Mouse (Mus musculus): ENCODE measurements around the gene Khsrp.
"Not testable (repeated sequence)": the region's sequence is repeated elsewhere in the genome, so short reads cannot be mapped to it uniquely, and the experiment has no call there.

The Khsrp gene

DNA sequence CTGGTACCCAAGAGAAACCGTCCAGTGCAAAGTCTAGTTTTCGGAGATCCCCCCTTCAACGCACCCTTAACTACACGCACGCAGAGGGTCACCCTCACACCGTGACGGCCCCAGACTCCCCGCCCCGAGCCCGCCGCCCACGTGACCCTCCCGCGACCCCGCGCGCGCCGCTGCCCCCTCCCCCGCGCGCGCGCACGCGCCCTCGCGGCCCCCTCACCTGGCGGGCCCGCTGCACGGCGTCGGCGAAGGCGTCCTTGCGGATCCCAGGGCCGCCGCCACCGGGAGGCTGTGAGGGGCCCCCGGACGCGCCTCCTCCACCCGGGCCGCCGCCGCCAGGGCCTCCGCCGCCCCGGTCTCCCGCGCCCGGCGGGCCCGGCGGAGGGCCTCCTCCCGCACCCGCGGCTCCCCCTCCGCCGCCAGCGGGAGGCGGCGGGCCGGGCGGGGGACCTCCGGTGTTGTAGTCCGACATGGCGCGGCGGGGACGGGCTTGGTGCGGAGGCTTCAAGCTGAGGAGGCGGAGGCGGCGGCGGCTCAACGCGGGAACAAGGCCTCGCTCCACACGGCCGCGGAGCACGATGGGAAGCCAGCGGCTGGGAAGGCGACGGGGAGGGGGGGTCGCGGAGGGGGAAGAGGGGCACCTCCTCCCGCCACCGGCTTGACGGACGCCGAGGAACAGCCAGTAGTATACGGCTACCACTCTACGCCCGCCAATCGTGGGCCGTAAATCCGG lies at the start of gene Khsrp:
Gene Khsrp, minus strand, starts transcription at position 592 of the 730 bp plus-strand sequence.
- peak; percentile 34 for DNase-seq (ENCODE audit: low read depth, low spot score)

DNA sequence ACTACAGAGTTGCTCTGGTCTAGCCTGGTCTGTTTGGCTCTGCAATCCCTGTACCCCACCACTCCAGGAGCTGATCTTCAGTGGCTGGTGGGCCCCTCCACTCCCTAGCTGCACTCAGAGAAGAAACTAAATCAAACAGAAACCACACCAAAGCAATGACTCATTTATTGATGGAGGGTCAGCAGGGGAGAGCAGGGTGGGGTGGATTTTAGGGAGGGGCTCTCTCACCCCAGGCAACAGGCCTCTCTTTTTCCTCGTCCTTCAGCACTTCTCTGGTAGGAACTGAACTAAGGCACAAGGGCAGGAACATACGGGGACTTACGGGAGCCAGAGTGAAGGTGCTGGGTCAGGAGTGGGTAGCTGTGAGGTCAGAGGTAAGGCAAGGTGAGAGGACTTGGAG lies 48.6 kb upstream of the Khsrp start:
- DNase-seq (ENCODE audit: low read depth, low spot score) = no peak

DNA sequence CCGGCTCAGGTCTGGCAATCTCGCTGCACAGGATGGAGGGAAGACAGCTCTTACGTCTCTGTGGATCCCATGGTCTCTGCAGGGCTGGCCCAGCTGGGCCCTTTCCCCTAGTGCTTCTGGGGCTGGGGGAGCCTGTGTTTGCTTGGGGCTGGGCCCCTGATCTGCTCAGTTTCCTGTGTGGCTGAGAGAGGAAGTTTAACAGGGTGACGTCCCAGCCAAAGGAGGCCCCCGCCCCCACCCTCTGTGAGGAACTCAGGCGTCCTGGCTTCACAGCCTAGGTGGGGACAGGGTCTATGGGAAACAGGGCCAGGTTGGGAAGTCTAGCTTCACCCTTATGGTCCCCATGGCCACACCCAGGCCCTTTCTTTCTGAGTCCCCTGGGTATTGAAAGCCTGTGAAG lies 47.0 kb upstream of the Khsrp start, which contains the start of gene Dennd1c:
Gene Dennd1c, minus strand, starts transcription at position 179 of the 400 bp plus-strand sequence.
- no peak for DNase-seq (ENCODE audit: low read depth, low spot score)

DNA sequence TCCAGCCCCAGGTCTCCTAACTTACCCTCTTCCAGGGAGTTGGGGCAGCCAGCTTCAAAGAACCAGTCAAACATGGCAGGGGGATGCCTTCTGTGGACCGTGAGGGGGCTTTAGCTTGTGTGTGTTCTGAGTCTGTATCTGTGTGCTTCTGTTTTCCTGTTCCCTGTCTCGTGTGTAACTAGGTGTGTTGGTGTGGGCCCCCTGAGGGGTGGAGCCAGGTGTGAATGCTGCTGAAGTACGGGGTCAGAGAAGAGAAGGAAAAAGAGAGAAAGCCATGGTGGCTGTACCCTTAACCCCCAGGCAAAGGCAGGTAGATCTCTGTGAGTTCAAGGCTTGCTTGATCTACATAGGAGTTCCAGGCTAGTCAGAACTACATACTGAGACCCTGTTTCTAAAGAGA lies 45.6 kb upstream of the Khsrp start:
- no peak for DNase-seq (ENCODE audit: low read depth, low spot score)

DNA sequence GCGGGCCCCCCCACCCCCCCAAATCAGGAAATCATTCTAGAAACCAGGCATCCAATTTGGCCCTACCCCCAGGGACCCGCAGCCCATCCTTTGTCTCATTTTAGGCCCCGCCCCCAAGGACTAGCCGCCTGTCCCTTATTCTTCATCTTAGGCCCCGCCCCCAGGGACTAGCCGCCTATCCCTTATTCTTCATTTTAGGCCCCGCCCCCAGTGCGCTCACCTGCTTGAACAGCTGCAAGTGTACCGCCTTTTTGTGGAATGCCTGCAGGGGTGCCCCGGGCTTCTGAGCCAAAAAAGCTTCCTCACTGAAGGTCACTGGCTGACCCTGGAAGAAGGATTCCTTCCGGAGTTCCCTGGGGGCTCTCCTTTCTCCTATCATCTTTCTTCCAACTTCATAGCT lies 39.4 kb upstream of the Khsrp start:
- DNase-seq (ENCODE audit: low read depth, low spot score) = no peak

DNA sequence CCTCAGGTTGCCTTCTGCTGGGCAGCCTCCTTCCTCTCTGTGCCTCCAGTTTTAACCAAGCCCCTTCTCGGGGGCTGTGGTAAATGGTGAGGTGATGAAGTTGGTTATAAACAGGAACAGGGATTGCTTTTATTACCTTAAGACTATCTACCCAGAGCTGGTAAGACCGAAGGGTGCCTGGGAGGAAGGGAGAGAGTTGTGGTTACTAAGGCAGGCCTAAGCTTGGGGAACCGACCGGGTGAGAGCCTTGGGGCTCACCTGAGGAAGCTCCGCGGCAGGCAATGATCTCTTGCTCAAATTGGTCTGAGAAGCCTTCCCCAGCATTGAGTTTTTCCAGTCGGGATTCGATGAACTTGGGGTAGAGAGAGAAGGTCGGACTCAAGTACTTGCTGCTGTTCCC lies 39.0 kb upstream of the Khsrp start:
- DNase-seq (ENCODE audit: low read depth, low spot score) = no peak

DNA sequence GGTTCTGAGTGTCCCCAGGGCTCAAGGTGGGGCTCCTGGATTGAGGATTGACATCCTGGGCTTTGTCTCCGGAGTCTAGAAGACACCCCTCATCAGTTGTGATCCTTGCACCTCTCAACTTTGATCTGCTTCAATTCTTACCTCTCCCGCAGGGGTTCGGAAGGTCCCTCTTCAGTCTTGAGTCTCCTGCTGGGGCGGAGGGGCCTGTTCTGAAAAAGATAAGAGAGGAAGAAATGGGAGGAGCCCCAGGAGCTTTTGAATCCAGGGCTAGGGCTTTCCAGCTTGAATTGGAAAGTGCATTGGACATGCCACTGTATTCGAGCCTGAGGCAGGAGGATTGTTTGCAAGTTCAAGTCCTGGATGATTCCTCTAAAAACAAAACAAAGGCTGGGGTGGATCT lies 35.6 kb upstream of the Khsrp start:
- no peak for DNase-seq (ENCODE audit: low read depth, low spot score)

DNA sequence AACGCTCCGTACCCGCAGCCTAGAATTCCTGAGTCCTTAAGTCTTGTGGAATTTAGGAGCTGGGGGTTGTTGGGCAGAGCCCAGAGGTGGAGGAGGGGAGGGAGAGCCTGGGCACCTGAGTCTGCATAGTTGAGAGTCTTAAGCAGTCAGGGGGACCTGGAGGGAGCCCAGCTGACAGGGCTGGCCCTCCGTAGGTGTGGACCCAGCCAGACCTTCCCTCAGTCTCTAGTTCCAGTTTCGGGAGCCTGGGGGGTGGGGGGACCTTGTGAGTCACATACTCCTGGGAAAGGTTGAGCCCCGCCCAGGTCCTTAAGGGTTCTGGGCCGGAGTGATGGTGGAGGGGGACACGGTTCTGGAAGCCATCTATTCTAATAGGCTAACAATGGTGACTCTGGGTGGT lies 31.7 kb upstream of the Khsrp start:
- DNase-seq (ENCODE audit: low read depth, low spot score) = no peak

DNA sequence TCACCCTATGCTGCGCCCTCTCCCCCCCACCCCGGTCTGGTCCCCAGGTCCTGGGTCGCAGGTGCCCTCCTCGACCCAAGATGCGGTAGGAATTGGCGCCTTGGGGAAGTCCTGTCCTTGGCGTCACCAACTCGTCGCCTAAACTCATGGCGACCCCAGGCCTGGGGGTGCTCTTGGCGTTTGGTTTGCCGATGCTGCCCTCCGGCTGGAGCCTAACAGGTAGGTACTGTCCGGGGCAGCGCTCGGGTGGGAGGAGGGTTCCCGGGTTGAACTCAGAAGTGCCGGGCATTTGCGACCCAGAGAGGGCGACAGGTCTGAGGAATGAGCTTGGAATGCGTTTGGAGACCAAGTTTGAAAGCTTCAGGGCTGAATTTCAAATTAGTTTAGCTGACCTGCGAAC lies 31.2 kb upstream of the Khsrp start:
- DNase-seq (ENCODE audit: low read depth, low spot score) = no peak

DNA sequence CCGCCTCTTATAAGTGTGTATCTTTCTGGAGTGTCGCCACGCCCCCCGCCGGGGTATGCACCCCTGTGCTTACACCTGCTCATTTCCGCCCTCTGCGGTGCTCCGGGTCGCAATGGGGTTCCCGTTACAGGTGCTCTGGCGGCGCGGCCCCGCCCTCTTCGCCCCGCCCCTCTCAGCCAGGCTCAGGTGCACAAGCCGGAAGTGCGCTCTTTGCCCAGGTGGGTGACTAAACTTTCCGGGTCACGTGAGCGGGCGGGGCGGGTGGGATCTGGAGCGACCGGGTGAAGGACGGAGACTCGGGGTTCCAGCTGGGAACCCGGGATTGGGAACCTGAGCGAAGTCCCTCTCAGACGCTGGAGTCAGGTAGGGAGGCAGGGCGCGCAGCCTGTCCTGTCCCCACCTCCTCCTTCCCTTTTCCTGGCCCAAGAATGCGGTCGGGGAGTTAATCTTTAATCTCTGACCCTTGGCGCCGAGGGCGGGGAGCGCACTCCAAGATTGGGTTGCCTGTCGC lies 30.7 kb upstream of the Khsrp start:
- DNase-seq (ENCODE audit: low read depth, low spot score) = no peak

DNA sequence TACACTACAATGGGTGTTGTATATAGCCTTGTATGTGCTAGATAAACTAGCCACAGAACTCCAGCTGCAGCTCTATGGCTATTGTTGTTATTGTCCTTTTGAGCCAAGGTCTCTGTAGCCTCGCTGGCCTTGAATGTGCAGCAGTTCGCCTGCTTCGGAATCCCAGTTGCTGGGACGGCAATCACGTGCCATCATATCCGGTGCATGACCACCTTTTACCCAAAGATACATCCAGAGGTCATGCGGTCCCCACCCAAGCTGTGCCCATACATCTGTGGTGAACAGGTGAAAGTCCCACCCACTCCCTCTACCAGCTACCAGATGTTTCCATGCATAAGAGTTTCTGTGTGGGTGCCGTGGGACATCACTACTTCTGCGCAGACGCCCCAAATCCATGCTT lies 29.7 kb upstream of the Khsrp start:
- DNase-seq (ENCODE audit: low read depth, low spot score) = no peak

DNA sequence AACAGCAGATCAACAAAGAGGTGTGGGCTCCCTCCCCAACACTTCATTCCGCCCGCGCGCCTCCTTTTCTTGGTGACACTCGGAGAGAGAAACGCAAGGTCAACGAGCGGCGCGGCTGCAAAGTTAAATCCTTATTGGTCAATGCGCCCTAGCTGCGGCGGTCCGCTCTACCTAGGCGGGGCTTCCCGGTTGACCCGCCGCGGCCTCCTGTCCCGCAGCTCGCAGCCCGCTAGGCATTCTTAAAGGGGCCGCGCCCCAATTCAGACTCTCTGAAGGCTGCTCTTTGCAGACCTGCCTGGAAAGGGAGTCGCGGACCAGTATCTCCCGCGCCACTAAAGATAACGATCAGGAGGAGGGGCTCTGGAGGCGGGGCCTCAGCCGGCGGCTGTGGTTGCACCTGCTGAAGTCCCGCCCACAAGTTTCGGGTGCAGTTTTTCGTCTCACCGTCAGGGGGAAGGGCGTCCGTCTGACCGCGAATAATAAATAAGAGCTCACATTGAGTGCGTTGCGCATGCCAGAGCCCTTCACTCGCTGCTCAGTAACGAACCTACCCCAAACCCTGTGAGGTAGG lies 29.0 kb upstream of the Khsrp start:
- DNase-seq (ENCODE audit: low read depth, low spot score) = peak; percentile 88

DNA sequence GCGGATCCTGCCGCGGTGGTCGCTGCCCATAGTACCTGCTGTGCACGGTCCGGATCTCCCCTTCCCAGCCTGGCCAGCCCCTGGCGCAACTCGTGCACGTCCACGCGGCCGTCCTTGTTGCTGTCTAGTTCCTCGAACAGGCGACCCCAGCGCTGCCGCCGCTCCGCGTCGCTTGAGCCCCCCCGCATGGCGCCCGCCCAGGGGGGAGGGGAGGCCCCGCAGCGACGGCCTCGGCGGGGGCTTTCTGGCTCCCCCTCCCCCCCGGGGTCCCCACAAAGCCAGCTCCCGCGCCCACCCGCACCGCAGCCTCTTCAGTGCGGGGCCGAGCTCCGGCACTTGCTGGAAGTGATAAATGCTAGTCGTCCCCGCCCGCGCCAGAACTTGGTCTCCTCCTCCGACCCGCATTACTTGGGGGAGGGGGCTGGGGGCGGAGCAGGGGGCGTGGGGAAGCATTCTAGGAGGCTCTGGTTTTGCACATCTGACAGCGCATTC lies 28.2 kb upstream of the Khsrp start, which contains the start of gene Slc25a23:
Gene Slc25a23, minus strand, starts transcription at position 378 of the 492 bp plus-strand sequence.
- DNase-seq (ENCODE audit: low read depth, low spot score) = peak; percentile 56

DNA sequence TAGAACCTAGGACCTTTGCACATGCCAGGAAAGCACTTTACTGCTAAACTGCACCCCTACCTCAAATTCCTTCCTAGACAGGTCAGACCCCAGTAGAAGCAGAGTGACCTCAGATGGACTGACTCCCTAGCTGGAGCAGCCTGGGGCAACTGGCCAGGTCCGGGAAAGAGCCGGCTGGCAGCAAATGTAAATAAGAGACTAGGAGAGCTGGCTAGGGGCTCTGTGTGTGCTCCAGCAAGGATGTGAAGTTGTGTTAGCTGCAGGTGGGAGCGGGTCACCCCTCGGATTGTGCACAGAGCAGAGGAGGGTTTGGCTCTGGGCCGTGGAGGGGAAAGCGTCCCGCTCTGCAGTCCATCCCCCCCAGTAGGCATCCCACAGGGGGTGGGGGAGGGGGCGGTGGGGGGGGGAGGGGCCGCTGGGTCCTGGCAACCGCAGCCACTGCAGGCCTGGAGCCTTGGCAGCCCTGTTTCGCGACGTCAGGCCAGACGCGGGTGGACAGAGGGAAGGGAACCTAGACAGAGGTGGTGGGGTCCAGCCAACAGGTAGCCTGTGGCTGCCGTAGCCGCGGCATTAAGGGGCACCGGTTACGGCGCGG lies 27.7 kb upstream of the Khsrp start, which contains the start of gene Crb3:
Gene Crb3, plus strand, starts transcription at position 215 of the 595 bp plus-strand sequence.
- no peak for DNase-seq (ENCODE audit: low read depth, low spot score)

DNA sequence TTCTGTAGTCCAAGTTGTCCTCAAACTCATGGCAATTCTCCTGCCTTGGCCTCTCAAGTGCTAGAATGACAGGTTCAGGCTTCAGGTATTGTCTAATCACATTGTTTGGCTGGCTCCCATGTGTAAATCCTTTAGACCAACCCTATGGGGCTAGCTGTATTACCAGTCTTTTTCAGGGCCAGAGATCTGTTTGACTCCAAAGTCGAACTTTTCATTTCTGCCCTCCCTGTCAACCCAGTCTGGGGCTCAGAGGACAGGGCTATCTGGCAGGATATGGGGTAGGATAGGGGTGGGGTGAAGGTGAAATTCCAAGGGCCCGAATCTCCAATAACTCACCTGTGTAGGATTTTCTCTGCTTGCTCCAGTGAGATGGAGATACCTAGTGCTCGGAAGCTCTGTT lies 24.9 kb upstream of the Khsrp start:
- no peak for DNase-seq (ENCODE audit: low read depth, low spot score)

DNA sequence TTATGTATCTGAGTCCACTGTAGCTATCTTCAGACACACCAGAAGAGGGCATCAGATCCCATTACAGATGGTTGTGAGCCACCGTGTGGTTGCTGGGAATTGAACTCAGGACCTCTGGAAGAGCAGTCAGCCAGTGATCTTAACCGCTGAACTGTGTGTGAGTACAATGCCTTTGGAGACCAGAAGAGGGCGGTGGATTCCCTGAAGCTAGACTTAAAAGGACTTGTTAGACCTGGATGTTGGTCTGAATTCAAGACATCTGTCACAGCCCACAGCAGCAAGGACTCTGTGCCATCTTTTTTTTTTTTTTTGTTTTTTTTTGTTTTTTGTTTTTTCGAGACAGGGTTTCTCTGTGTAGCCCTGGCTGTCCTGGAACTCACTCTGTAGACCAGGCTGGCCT lies 20.4 kb upstream of the Khsrp start:
- not testable (repeated sequence) for DNase-seq (ENCODE audit: low read depth, low spot score)

DNA sequence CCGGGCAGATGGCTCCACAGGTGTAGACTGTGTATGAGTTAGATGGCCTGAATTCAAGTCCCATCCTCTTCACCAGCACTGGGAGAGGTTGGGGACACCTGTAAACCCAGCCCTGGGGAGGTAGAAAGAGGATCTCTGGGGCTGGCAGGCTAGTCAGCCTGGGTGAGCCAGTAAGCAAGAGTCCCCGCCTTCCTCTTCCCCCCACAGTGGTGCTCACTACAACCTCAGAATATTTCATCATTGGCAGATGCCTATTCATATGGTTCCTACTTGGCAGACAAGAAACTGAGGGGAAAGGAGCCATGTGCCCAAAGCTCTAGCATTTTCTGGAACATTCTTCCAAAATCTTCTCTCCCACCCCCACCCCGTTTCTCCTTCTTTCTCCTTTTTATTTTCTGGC lies 17.5 kb upstream of the Khsrp start:
- no peak for DNase-seq (ENCODE audit: low read depth, low spot score)

DNA sequence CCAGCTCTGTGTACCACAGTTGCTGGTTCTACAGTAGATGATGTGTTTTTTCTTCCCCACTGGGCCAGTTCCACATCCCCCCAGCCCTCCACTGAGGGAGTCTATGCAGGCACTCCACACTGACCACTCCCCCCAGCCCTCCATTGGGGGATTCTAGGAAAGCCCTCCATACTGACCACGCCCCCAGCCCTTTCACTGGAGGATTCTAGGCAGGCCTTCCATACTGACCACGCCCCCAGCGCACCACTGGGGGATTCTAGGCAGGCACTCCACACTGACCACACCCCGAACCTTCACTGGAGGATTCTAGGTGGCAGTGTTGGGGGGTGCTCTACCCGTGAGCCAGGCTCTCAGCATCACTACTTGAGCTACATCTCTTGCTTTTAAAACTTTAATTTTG lies 16.1 kb upstream of the Khsrp start:
- DNase-seq (ENCODE audit: low read depth, low spot score) = no peak

DNA sequence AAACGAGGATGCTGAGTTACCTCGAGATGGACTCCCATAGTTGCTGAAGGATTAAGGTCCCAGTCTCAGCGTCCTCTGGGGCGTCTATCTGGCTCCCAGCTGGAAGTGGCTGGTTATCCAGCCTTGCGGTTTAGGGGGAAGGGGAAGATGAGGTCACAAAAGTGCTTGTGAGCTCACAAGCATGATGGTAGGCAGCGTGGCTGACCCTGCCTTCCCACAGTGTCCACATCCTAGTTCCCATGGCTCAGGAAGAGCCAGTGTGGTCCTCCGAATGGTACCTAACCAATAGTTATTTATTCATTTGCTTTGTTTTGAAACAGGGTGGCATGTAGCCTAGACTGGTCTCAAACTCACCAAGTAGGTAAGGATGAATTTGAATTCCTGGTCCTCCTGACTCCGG lies 10.2 kb upstream of the Khsrp start, which contains the start of gene Slc25a41:
Gene Slc25a41, minus strand, starts transcription at position 101 of the 400 bp plus-strand sequence.
- no peak for DNase-seq (ENCODE audit: low read depth, low spot score)

DNA sequence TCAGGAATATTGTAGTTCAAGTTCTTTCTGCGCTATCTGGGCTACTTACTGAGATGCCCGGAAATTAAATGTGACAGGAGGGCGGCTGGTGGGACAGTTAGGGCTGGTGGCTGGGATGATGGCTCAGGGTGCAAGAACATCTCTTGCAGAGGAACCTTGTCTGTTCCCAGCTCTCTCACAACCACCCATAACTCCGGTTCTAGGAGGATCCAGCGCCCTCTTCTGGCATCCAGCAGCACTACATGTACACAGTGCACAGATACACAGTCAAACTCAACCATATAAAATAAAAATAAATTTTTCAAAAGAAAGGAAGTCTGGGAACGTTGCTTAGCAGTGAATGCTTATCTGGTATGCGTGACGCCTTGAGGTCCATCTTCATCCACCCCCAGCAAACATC lies 7.7 kb upstream of the Khsrp start:
- no peak for DNase-seq (ENCODE audit: low read depth, low spot score)

DNA sequence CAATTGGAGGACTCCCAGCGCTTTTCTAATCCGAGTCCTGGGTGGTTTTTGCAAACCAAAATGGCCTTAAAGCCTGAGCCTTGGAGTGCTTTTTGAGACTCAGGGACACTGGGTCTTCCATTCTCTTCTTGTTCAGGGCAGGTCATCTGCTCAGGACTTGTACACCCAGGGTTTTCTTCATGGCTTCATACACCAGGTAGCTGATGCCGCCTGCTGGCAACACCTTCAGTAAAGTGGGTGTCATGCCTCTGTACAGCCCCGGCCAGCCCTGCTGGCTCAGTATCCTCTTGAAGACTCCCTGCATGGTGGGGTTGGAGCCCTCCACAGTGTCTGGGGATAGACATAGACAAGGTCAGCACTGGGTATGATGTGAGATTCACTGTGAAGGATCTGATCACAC lies 1.5 kb upstream of the Khsrp start:
- DNase-seq (ENCODE audit: low read depth, low spot score) = no peak

DNA sequence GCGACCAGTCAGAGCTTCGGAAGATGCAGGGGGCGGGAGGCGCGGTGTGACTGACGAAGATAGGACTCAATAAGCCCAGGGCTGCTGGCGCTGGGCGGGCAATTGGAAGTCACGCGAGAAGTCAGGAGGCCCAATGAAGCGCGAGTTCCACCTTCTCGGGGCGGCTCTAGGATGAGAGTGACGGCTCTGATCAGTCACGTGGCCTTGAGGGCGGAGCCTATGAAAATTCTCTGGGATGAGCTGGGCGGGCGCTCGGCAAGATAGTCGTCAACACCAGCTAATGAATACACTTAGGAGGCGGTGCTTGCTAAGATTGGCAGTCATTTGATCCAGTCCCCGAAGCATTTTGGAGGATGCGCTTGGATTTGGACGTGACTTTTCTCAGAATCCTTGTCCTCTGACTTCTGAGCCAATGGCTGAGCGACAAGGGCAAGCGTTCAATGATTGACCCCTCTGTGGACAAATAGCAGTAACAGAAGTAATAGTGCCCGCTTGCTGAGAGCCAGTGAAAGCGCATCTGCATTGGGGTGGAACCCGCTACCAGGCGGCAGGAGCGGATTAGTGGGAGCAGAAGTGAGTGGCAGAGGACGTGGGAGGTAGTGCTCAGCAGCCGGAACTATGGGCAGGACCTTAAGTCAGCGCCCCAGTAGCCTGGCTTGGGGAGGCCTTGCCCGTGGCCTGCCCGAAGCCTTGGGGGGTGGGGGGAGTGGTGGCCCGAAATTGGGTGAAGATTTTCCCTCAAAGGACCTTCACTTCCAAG lies 519 bp upstream of the Khsrp start:
- DNase-seq (ENCODE audit: low read depth, low spot score) = peak; percentile 100

Measured in embryo, embryonic 11.5 days (tissue).